Mouse (Mus musculus): ENCODE data around the gene Tmc6.

The Tmc6 gene

DNA sequence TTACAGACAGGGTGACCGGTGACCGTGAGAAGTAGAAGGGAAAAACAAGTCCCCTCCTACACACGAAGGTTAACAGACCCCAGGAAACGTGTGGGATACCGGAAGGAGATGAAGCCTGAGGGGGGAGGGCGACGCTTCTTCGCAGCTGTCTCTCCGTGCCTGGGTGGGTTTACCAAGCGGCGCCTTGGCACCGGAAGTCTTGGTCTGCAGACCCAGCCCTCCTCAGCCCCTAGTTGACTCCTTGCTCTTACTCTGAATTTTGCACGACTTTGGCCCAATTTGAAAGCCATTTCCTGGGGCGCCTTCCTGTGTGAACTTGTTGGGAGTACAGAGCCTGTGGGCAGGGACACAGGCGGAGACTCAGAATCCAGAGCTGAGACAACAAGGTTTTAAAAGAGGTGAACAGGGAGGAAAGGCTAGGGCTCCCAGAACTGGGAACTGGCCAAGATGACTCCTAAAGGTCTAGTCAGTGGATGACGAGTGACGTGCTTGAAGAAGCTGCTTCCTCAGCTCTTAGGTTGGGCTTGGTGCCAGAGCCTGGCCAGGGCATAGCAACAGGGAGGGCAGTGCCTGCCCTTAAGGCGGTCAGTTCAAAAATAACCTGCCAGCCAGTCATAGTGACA is 688 bp downstream of the Tmc6 start:
- DNase-seq (ENCODE audit: low read depth, low spot score): no peak

DNA sequence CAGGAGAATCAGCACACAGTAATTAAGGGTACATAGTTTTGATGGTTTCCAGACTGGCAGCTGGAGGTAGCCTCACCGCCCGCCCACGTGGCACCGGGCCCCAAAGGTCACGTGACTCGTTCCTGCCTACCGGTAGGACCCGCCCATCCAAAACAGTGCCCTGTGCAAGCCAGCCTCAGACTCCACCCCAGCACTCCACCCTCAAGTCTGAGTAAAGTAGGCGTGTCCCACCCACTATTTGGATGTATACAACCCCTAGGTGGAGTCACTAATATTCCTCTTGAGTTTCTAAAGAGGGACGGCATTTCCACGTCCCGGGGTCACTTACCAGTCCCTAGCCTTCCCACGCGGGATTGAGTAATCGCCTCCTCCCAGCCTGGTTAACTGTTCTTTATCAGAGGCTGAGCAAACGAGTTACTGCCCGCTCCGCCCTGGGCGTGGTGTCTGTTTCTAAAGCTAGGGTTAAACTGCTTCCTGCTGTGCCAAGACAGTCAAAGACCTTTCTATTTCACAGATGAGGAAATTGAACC is 1.4 kb downstream of the Tmc6 start:
- DNase-seq (ENCODE audit: low read depth, low spot score): no peak

DNA sequence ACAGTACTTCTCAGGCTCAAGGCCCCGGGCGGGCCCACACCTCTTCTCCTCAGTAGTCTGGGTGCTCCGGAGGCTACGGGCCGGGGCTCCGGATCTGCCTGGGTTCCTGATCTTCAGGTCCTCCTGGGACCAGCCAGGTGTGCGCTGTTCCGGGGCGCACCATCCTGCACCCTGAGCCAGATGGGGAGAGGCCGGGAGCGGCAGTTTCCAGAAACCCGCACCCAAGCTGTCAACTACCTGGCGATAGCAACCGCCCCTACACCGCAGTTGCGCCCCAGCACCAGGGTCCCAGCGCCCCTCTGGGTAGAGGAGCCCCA is 1.8 kb downstream of the Tmc6 start:
- DNase-seq (ENCODE audit: low read depth, low spot score): no peak

DNA sequence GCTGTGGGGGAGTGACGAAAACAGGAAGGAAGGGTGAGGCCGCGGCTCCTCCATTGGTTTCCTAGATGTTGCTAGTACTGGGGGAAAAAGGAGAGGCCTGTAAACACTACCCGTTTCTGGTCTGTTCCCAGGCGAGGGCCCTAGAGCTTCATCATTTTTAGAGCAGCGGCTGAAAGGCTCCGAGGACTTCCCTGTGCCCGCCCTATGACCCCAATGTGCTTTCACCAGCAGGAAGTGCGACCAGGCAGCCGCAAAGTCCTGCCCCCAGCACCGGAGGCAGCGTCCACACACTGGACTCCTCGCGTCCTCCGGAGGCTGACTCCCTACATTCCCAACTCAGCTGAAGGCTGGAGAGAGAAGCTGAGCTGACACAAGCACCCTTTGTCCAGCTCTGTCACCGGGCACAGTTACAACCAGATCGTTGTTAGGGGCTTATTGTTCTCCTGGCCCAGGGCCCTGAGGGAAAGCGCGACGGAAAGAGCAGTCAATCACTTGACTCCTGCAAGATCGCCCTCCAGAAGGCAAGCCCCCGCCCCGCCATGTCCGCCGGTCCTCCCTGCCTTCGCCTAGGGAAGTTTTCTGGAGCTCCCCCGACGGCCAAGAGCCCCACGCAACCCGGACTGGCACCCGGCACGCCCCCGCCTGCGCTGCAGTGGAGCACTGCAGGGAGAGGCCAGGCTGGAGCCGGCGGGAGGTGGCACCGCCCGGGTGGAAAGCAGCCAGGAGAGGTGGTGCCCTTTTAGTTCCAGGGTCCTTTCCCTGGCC is 2.4 kb downstream of the Tmc6 start:
- peak; percentile 12 for DNase-seq (ENCODE audit: low read depth, low spot score)

DNA sequence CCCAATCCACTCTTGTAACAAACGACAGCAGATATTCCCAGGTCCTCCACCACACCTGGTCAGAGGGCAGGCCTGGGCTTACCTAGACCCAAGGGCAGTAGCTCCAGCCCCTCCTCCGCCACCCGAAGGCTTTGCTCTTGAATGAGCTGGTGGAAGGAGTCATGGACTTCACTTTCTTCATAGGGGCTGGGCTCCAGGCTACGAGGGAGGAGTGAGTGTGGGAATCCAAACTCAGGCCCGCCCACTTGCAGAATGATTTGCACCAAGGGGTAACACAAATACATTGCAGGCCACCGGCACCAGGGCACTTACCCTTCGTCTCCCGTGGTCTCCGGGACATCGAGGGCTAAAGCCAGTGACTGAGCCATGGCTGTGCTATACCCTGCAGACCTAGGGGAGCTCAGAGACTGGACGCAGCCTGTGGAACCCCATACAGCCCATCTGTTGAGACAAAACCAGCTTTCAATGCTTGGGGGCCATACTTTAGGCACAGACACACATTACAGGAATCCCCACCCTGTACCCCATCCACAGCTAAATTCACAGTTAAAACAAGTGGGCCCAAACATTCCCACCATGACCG is 3.1 kb downstream of the Tmc6 start:
- DNase-seq (ENCODE audit: low read depth, low spot score): no peak

DNA sequence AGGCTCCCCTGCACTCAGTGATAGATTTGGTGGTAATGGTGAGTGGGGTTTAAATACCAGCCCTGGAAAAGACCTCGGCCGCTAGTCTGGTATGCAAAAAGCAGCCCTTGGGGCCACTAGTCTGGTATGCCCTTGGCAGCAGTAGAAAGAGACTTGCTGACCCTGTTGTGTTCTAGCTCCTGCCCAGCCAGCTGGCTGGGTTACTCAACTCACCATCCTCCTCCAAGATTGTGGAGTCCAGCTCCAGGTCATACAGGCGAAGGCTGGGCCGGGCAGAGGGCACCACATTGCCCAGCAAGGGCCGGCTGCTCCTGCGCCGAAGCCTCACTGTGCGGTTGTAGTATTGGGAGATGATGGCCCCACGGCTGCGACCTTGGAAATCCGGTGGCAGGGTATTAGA is 4.0 kb downstream of the Tmc6 start:
- no peak for DNase-seq (ENCODE audit: low read depth, low spot score)

DNA sequence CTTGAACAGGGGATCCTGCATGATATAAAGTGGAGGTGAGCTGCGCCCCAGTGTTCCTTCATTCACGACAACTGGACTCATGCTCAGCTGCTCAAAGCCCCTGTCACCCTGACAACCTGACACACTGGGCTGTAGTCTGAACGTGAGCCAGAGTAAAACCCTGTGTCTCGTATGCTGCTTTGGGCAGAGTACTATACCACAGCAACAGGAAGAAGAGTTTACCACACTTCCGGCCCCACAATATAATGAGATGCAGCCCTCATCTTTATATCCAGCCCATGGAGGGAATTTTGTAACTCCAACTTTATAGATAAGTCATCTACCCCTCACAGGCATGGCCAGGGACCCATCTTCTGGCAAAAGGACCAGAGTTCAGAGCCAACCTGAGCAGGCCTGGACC is 4.9 kb downstream of the Tmc6 start:
- DNase-seq (ENCODE audit: low read depth, low spot score): no peak

DNA sequence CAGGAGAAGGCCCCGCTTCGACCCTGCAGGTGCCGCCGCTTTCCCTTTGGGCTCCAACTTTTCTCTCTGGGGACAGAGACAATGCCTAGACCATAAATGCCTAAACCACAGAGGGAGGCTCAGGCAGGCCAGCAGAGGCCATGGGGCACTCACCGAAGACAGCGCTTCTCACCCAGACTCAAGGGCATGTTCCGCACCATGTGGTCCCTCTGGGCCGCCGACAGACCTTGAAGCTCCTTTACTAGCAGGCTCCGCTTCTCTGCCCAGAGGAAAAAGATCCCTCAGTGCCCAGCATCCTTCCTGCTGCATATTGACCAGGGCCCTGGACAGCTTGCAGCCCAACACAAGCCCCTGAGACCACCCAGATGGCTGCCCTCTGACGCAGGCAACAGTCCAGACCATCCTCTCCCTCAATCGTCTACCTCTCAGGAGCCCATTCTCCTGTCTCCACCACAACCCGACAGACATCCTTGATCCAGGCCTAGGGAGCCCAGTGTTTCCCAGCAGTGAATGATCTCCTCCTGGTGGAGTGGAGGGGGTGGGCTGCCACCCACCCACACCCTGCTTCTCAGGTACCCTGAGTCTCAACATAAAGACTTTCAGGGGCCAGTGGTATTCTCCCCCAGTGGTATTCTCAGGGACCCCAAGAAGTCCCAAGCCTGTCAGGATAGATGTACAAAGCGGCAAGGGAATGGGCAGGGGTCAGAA is 5.8 kb downstream of the Tmc6 start:
- DNase-seq (ENCODE audit: low read depth, low spot score): no peak

DNA sequence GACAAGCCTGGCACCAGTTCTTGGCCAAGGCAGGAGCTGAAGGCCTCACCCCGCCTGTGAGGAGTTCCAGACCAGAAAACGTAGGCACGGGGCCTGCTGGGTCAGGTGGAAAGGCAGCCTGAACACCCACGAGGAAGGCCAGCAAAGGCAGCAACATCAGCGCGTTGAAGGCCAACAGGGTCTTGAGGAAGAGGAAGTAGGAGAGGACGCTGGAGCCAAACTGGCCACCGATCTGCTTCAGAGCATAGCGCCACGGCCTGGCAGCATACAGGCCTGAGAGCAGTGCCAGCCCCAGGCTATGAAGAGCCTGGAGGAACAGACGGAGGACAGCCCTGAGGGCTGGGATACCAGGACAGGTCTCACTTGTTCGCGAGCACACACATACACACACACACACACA is 6.5 kb downstream of the Tmc6 start:
- no peak for DNase-seq (ENCODE audit: low read depth, low spot score)

DNA sequence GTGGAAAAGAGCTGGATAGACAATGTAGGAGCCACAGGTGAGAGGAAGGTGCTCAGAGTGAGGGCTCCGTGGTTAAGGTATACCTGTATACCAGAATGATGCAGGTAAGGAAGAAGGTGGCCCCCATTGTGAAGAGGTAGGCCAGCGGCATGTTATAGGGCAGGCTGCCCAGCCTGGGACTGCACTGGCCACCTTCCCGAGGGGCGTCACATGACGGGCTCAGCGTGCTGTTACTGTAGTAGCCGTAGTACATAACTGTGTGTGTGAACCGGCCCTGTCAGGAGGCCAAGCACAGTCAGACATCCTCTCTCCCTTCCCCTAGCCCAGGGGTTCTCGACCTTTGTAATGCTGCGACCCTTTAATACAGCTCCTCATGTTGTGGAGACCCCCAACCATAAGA is 7.1 kb downstream of the Tmc6 start:
- DNase-seq (ENCODE audit: low read depth, low spot score): no peak

DNA sequence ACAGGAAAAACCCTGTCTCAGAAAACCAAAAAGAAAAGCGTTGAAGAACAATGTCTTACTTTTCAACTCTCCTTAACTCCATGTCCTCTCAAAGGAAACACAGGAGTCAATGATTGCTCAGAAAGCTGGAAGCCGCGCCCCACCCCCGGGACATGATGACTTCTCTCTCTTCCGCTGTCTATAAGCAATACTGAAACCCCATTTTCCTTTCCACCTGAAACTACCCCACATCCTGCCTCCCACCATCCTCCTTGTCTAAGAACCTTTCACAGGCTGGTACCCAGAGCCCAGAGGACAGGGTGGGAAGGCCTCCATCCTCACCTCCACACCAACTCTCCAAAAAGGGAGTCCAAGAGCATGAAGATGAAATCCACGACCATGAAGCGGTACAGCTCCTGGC is 9.6 kb downstream of the Tmc6 start:
- no peak for DNase-seq (ENCODE audit: low read depth, low spot score)

DNA sequence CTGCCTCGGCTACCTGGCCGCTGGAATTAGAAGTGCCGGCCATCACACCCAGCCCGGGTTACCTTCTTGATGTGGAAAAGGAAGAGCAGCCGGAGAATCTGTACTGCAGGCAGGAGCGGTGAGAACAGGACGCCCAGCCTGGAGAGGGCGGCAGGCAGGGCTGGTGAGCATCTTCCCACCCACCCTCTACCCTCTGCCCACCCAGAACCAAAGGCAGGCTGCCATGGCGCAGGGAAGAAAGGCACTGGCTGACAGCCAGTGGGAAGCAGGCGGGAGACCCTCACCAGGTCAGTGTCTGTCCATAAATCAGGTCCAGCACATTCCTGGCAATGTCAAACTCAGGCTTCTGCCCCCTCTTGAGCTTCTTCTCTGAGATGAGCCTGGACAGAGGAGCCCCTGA is 11.6 kb downstream of the Tmc6 start:
- DNase-seq (ENCODE audit: low read depth, low spot score): no peak

DNA sequence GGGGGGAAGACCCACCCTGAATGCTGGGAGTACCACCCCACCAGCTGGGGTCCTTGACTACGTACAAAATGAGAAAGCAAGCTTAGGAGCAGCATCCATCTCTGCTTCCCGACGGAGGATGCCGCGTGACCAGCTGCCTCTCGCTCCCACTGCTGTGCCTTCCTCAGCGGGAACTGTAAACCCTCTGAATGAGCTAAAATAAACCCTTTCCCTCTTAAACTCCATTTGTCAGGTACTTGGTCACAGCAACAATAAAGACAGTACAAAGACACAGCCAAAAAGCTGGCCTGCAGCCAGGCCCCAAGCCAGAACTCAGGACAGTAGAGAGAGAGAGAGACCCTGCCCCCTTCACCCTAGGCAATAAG is 12.3 kb downstream of the Tmc6 start:
- no peak for DNase-seq (ENCODE audit: low read depth, low spot score)

DNA sequence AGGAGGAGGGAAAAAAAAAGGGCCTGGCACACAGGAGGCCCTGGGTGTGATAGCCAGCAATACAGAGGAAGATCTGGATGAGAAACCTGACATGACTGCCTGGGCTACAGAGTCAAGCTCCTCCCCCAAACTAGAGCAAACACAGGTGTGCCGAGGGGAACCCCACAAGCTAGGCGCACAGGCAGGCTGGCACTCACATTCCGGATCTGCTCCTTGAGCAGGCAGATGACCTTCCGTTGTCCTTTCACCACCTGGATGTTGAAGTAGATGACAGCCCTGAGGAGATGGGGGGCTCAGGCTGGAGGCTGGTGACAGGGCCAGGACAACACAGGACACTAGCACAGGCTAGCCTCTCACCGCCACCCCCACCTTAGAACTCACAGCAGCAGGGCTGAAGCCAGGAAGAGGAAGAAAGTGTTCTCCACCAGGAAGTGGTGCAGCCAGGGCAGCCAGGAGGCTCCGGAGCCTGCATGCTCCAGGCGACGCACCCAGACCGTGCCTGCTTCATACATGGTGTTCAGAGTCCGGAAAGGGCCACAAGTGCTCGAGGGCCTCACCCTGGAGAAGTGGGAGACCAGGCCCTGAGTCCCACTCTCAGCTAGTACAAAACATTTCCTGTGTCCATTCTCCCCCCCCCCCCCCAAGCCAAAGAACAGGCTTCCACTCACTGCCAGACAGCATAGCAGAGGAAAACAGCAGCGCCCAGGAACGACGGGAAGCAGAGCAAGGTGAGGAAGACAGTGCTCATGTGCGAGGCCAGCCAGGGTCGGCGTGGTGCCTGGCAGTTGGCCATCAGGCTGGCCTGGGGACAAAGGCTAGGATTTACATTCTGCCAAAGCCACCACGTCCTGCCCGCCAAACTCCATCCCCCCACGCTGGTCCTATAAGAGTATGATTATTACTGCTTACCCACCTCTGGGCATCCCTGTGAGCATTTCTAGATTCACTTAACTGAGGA is 13.0 kb downstream of the Tmc6 start:
- no peak for DNase-seq (ENCODE audit: low read depth, low spot score)

DNA sequence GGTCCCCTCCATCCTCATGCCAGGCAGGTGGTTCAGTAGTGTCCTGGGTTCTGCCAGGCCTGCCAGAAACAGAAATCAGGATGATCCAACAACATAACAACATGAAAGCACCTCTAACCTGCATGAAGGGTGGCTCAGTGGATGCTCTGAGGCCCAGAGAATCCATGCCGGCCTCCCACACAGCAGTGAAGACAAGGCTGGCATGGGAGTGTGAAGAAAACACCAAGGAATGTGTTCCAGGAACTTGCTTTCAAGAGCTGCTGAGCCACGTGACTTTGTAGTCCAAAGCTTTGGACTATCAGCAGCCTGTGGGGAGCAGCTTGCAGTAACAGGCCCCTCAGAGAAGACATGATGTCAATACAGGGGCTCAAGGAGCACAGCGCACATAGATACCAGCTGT is 15.7 kb downstream of the Tmc6 start:
- DNase-seq (ENCODE audit: low read depth, low spot score): no peak

DNA sequence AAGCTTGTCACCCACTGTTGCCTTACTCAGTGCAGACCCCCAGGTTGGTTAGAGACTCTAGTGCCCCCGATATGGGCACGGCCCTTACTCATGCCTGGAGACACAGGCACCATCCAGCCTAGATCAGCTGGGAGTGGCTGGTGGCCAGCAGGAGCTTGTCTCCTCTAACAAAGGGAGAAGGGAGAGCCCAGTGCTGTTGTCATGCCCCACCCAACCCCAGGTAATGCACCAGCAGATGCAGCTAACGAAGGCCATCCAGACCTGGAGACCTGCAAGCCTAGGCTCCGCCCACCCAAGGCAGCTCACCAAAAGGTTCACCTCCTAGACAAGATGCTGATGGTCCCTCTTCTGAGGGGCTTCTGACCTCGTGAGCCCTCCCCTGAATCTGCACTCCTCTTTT is 16.6 kb downstream of the Tmc6 start:
- no peak for DNase-seq (ENCODE audit: low read depth, low spot score)

DNA sequence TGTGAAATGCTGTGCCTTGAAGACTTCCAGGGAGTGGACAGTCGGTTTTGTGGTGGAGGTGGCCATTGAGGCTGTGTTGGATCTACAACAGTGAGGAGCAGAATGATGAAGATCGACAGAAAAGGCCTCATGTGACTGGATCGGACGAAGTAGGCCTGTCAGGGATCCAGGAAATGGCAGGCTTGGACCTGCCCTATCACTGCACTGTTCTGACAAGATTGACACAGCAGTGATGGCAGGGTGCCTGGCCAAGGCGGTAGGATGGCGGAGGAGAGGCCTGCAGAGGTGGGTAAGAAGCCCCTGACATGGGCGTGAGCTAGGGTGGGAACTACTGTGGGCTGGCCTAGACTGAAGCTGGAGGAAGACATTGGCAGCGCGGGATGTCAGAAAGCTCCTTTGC is 17.7 kb downstream of the Tmc6 start:
- DNase-seq (ENCODE audit: low read depth, low spot score): no peak

DNA sequence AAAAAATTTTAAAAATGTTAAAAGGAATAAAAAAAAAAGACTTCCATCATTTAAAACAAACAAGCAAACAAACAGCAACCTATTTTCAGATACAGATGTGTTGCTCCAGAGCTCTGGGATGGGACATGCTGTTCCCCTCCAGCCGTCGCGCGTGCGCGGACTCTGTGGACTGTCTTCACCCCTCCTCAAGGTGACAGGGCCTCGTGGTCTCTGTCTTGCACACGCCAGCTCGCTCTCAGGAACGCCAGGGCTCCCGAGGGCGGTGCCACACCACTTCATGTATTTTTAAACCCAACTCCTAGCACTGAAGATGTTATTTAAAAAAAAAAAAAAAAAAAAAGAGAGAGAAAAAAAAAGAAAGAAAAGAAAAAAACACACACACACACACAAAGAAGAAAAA is 19.8 kb downstream of the Tmc6 start:
- DNase-seq (ENCODE audit: low read depth, low spot score): no peak

DNA sequence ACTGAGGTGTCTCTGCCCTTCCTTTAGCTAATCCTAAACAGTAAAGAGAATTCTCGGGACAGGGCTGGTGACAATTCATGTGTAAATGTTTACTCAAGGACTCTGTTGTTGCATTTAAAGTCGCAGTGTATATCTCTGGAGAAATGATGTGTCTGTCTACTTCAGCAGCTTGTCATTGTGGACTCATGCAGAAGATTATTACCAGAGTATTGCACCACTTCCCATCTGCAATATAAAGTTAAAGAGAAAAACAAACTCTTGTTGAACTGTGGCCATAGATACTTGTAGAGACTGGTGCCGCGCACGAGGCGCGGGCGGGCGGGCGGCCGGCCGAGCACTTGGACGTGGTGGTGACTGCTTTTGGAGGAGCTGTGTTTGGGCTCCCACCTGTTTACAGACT is 20.2 kb downstream of the Tmc6 start:
- no peak for DNase-seq (ENCODE audit: low read depth, low spot score)

DNA sequence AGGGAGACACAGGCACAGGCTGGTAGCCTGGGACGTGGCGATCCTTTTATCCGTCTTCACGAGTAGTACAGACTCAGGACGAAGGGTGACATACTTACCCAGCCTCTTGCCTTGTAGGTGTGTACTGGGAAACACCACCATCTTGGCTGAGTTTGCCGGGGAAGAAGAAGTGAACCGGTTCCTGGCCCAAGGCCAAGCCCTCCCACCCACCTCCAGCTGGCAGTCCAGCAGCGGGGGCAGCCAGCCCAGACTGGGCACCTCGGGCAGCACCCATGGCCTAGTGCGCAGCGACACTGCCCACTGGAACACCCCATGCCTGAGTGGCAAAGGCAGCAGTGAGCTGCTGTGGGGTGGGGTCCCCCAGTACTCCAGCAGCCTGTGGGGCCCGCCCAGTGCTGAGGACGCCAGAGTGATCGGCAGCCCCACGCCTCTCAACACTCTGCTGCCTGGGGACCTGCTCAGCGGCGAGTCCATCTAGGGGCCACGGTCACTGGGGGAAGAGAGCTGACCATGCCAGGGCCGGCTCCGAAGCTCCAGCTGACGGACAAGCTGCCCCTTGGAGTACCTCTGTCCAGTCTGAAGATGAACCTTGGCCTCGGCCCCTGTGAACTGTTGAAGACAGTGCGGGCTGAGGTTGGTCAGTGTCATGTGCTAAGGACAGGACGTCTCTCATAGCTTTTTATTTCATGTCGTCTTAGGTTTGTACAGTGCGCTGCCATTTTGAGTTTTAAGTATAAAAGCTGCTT is 21.5 kb downstream of the Tmc6 start:
- no peak for DNase-seq (ENCODE audit: low read depth, low spot score)

DNA sequence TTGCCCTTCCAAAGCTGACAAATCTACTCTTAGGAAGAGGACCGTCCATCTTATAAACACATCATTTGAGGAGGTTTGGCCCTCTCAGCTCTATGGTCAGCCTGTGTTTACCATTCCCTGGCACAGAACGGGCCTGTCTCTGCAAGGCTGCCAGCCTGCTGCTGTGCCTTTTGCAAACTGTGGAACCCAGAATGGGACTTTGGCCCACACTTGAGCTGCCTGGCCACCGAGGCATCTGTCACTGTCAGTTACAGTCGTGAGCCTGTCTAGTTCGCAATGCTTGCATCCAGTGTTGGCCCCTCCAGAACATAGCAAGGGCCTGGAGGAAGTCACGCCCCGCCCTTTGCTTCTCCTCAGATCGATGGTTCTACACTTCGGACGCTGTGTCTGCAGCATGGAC is 22.7 kb downstream of the Tmc6 start:
- no peak for DNase-seq (ENCODE audit: low read depth, low spot score)

Measured in brain, embryonic 18.5 days (tissue).